Mouse (Mus musculus): Measurements from ENCODE around the gene Hnrnpa3. TPM values are rescaled to one million over a fixed set of nuclear protein-coding genes. Genes with fewer than 3 reads are reported as not detected.
A peak's percentile ranks its signal among the peaks of the same experiment; 100 is the strongest.
"Not testable (repeated sequence)": the region's sequence is repeated elsewhere in the genome, so short reads cannot be mapped to it uniquely, and the experiment has no call there.

Hnrnpa3 gene
- polyA plus RNA-seq, 1 experiment from 2014 or later = 235 TPM

GRCm38 (mm10) chr2:75642312-75642711, 16.7 kb upstream of the Hnrnpa3 start:
- H3K4me1 ChIP-seq (replicated peaks); H3K4me2 ChIP-seq; ATAC-seq (ENCODE audit: low FRiP score); H3K27ac ChIP-seq; H3K9ac ChIP-seq; H3K9me3 ChIP-seq; H3K36me3 ChIP-seq; H3K27me3 ChIP-seq; H3K4me3 ChIP-seq: not testable (repeated sequence)
- 95% methylated on average over 4 of the region's 4 CpGs for WGBS

GRCm38 (mm10) chr2:75642795-75643550, 16.1 kb upstream of the Hnrnpa3 start:
- Histone ChIP-seq H3K9ac (no peak overlapping the region), H3K4me3 (no peak overlapping the region), H3K4me2 (no peak overlapping the region), H3K9me3 (no peaks in the 10 kb centered on the region), H3K36me3 (no peaks in the 10 kb centered on the region), H3K4me1 (replicated peaks) (no peaks in the 10 kb centered on the region), H3K27me3 (no peaks in the 10 kb centered on the region), H3K27ac (no peak overlapping the region)
- WGBS = 91% methylated on average over 8 of the region's 8 CpGs
- no peak for ATAC-seq (ENCODE audit: low FRiP score)

GRCm38 (mm10) chr2:75643950-75644349, 15.1 kb upstream of the Hnrnpa3 start:
- Histone ChIP-seq H3K4me2 (no peak overlapping the region), H3K9ac (no peak overlapping the region), H3K9me3 (no peaks in the 10 kb centered on the region), H3K36me3 (no peaks in the 10 kb centered on the region), H3K4me3 (no peak overlapping the region), H3K4me1 (replicated peaks) (no peaks in the 10 kb centered on the region), H3K27me3 (no peaks in the 10 kb centered on the region), H3K27ac (no peak overlapping the region)
- WGBS = 91% methylated on average over 6 of the region's 6 CpGs
- no peak for ATAC-seq (ENCODE audit: low FRiP score)

GRCm38 (mm10) chr2:75645251-75645650, 13.8 kb upstream of the Hnrnpa3 start:
- ATAC-seq (ENCODE audit: low FRiP score) = no peak
- Histone ChIP-seq H3K9ac (no peak overlapping the region), H3K9me3 (no peaks in the 10 kb centered on the region), H3K4me1 (replicated peaks) (no peaks in the 10 kb centered on the region), H3K36me3 (no peaks in the 10 kb centered on the region), H3K27me3 (no peaks in the 10 kb centered on the region), H3K27ac (no peak overlapping the region), H3K4me2 (no peak overlapping the region), H3K4me3 (no peak overlapping the region)
- WGBS = 92% methylated on average over 12 of the region's 12 CpGs

- H3K9ac ChIP-seq = no peak overlapping the region
- whole genome bisulfite sequencing = 94% methylated on average over 1 of the region's 1 CpGs
- no peaks in the 10 kb centered on the region for H3K36me3 ChIP-seq
- no peak for ATAC-seq (ENCODE audit: low FRiP score)
- H3K4me2 ChIP-seq = no peak overlapping the region
- H3K4me1 ChIP-seq (replicated peaks) = no peaks in the 10 kb centered on the region
- no peaks in the 10 kb centered on the region for H3K27me3 ChIP-seq
- H3K27ac ChIP-seq = no peak overlapping the region
- no peaks in the 10 kb centered on the region for H3K9me3 ChIP-seq
- no peak overlapping the region for H3K4me3 ChIP-seq
Observed at GRCm38 (mm10) chr2:75650437-75650836, 8.6 kb upstream of the Hnrnpa3 start.

GRCm38 (mm10) chr2:75653150-75653549, 5.9 kb upstream of the Hnrnpa3 start:
- Histone ChIP-seq H3K9ac (no peak overlapping the region), H3K9me3 (no peaks in the 10 kb centered on the region), H3K4me3 (no peak overlapping the region), H3K4me1 (replicated peaks) (peaks cover 11% of the 10 kb centered on the region), H3K27ac (no peak overlapping the region), H3K36me3 (no peaks in the 10 kb centered on the region), H3K27me3 (no peaks in the 10 kb centered on the region), H3K4me2 (no peak overlapping the region)
- no peak for ATAC-seq (ENCODE audit: low FRiP score)

GRCm38 (mm10) chr2:75654679-75655078, 4.4 kb upstream of the Hnrnpa3 start:
- H3K27me3 ChIP-seq = no peaks in the 10 kb centered on the region
- H3K4me1 ChIP-seq (replicated peaks) = peaks cover 12% of the 10 kb centered on the region
- no peak overlapping the region for H3K4me2 ChIP-seq
- 93% methylated on average over 1 of the region's 1 CpGs for WGBS
- no peak overlapping the region for H3K4me3 ChIP-seq
- no peaks in the 10 kb centered on the region for H3K9me3 ChIP-seq
- H3K9ac ChIP-seq = no peak overlapping the region
- H3K36me3 ChIP-seq = no peaks in the 10 kb centered on the region
- no peak overlapping the region for H3K27ac ChIP-seq
- ATAC-seq (ENCODE audit: low FRiP score) = no peak

- 92% methylated on average over 5 of the region's 5 CpGs for WGBS
- peak overlapping the region; percentile 87; the same call in 1 of the 2 replicates for H3K9ac ChIP-seq
- H3K4me3 ChIP-seq = no peak overlapping the region
- H3K4me1 ChIP-seq (replicated peaks) = peaks cover 27% of the 10 kb centered on the region
- no peak overlapping the region for H3K4me2 ChIP-seq
- H3K36me3 ChIP-seq = no peaks in the 10 kb centered on the region
- no peak for ATAC-seq (ENCODE audit: low FRiP score)
- H3K27ac ChIP-seq = peak overlapping the region; percentile 99
- H3K9me3 ChIP-seq = no peaks in the 10 kb centered on the region
- no peaks in the 10 kb centered on the region for H3K27me3 ChIP-seq
Observed at GRCm38 (mm10) chr2:75656924-75657323, 2.1 kb upstream of the Hnrnpa3 start.

GRCm38 (mm10) chr2:75657907-75658691, 962 bp upstream of the Hnrnpa3 start:
- peak; percentile 7; the same call in 1 of the 2 replicates for ATAC-seq (ENCODE audit: low FRiP score)
- 3% methylated on average over 18 of the region's 18 CpGs for WGBS

GRCm38 (mm10) chr2:75659629-75659960, 534 bp downstream of the Hnrnpa3 start:
- 0% methylated on average over 38 of the region's 47 CpGs for WGBS
- H3K4me2 ChIP-seq = peak overlapping the region; percentile 87
- H3K9ac ChIP-seq = peak overlapping the region; percentile 97
- no peaks in the 10 kb centered on the region for H3K27me3 ChIP-seq
- peaks cover 27% of the 10 kb centered on the region for H3K4me1 ChIP-seq (replicated peaks)
- peak; percentile 74 for ATAC-seq (ENCODE audit: low FRiP score)
- H3K9me3 ChIP-seq = no peaks in the 10 kb centered on the region
- peaks cover 22% of the 10 kb centered on the region for H3K36me3 ChIP-seq
- H3K4me3 ChIP-seq = peak overlapping the region; percentile 86
- H3K27ac ChIP-seq = peak overlapping the region; percentile 99

More at GRCm38 (mm10) chr2:75657907-75658691, 962 bp upstream of the Hnrnpa3 start:
- peaks cover 27% of the 10 kb centered on the region for H3K4me1 ChIP-seq (replicated peaks)
- no peaks in the 10 kb centered on the region for H3K9me3 ChIP-seq
- H3K27me3 ChIP-seq = no peaks in the 10 kb centered on the region
- peak overlapping the region; percentile 87 for H3K9ac ChIP-seq
- peaks cover 8% of the 10 kb centered on the region for H3K36me3 ChIP-seq
- peak overlapping the region; percentile 99 for H3K27ac ChIP-seq
- peak overlapping the region; percentile 71 for H3K4me2 ChIP-seq
- H3K4me3 ChIP-seq = peak overlapping the region; percentile 57

GRCm38 (mm10) chr2:75660255-75660948, 1.3 kb downstream of the Hnrnpa3 start:
- Histone ChIP-seq H3K4me1 (replicated peaks) (peaks cover 27% of the 10 kb centered on the region), H3K9me3 (no peaks in the 10 kb centered on the region), H3K9ac (peak overlapping the region; percentile 97), H3K36me3 (peaks cover 28% of the 10 kb centered on the region), H3K27ac (peak overlapping the region; percentile 99), H3K27me3 (no peaks in the 10 kb centered on the region), H3K4me3 (peak overlapping the region; percentile 86), H3K4me2 (peak overlapping the region; percentile 87)
- 4% methylated on average over 15 of the region's 15 CpGs for WGBS
- no peak for ATAC-seq (ENCODE audit: low FRiP score)

- Histone ChIP-seq H3K36me3 (peaks cover 28% of the 10 kb centered on the region), H3K27me3 (no peaks in the 10 kb centered on the region), H3K4me1 (replicated peaks) (peaks cover 27% of the 10 kb centered on the region), H3K4me3 (peak overlapping the region; percentile 86), H3K9me3 (no peaks in the 10 kb centered on the region), H3K27ac (no peak overlapping the region), H3K4me2 (peak overlapping the region; percentile 87), H3K9ac (peak overlapping the region; percentile 97)
- ATAC-seq (ENCODE audit: low FRiP score) = no peak
- WGBS = 55% methylated on average over 2 of the region's 2 CpGs
Observed at GRCm38 (mm10) chr2:75661106-75661505, 2.0 kb downstream of the Hnrnpa3 start.
